Mouse (Mus musculus): ENCODE measurements at regions not wholly inside any gene's neighbourhood (a gene's known extent, or its start where the extent isn't known, plus 50 kb on each side); places are given as distances from the start of the nearest gene placed in this dataset.

DNA sequence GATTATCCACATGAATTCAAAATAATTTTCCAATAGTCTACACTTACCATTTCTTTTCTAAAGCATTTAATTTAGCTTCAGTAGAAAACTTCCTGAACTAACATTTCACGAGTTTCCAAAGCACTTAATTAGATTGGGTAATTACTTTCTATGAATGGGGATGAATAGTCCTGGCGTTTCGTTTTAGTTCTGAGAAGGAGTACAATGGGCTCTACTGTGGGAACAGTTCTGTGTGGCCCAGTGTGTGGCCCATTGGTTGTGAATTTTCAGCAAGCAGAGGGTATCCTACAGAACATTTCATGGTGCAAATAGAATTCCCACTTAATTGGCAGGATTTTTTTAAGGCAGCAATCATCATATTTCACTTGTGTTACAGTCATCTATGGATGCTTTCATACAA, 95.5 kb downstream of the 1700017N19Rik start:
- peak; percentile 30 for DNase-seq (ENCODE audit: low spot score)

DNA sequence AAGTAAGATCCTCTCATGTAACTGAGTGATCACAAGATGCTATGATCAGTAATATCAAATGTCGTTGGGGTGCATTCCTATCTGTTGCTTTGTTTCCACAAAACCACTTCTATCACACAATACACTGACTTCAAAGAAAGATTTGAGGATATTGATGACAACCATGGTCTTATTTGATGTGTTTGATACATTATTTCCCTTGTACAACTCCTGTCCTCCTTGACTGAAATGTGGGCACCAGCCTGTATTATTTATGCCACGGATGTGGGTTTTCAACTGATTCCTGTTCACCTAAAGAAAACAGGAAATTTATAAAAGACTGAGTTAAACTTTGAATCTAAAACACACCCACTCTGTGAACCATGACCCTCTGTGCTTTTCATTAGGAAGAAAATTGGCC, 105.7 kb downstream of the 1700017N19Rik start:
- DNase-seq (ENCODE audit: low spot score), result no peak

DNA sequence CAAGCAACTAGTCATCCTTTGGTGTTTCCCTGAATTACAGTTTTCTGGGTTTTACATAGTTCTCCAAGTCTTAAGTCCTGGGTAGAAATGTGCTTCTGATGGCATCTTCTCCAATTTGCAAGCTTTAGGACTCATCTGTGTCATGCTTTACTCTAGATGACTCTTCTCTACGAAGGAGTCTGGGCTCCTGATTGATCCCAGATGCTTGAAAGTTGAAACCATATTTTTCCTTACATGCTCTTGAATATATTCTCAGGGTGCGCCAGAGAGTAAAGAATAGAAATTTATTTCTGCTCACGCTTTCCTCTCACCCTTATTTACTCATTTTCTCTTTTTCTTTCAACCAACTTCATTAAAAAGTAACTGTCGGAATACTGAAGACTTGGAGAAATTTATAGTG, 108.9 kb downstream of the 1700017N19Rik start:
- DNase-seq (ENCODE audit: low spot score), result no peak

DNA sequence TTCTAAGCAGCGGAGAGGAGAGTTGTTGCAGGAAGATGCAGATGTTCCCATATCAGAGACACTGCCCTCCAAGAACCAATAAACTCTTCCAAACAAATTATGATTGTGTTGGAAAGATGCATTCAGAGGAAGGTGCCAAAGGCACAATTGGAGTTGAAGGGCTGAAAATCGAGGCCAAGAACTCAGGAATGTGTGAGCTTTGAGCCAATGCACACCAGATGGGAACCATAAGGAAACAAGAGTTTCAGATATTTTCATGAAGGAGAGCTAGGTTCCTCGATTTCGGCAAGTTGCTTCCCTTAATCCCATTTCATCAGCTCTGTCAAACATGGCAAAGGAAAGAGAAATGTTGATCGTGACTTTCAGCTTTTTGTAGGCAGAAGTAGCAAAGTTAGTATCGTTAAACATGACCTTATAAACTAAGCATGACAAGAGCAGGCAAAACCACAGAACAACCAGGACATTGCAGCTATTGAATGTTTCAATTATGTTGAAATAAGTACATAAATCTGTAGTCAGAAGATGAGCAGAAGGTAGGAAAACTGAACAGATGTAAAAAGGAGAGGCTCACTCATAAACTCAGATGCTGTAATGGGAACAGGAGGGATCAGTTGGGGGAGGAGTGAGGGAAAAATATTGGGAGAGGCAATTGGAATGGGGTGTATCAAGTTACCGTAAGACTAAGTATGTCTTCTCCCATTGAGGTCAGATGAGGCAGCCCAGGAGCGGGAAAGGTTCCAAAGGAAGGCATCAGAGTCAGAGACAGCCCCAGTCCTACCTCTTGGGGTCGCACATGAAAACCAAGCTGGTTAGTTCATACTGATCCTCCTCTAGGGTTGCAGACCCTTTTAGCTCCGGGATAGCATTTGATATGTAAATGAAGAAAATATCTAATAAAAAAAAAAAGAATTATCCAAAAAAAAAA, 110.3 kb downstream of the 1700017N19Rik start:
- no peak for DNase-seq (ENCODE audit: low spot score)

DNA sequence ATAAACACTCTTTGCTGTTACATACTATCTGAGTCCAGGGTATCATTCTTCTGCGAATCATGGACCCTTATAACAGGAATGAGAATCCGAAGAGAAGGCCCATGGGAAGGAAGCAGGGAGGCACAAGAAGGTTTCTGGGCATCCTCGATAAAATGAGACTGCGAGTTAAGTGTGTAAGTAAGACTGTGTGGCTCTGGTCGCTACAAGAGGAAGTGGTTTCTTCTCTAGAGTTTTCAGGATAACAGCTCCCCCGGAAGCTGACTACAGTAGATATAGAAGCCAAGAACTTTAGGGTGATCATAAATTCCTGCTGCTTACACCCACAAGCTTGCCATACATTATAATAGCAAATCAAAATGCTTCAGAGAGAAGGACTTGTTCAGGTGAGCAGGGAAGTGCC, 111.7 kb downstream of the 1700017N19Rik start:
- no peak for DNase-seq (ENCODE audit: low spot score)

DNA sequence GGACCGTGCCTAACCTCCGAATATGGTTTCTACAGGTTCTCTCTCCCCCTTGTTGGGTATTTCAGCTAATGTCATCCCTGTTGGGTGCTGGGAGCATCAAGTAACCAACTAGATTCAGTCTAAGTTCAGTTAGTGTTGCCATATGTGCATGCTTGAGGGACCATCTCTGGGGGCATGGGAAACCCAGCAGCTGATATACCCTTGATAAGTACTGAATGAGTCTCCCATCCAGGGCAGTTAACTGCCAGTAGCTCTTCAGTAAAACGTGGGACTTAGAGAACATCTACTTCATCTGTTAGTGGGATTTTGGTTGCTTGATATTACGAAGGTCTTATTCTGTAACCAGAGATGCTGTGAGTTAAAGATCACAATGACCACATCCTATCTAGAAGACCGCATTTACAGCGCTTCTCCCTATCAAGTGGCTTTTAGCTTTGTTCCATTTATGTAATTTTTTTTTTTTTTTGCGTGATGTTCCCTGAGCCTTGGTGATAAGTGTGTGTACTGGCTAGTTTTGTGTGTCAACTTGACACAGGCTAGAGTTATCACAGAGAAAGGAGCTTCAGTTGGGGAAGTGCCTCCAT, 125.9 kb downstream of the 1700017N19Rik start:
- DNase-seq (ENCODE audit: low spot score), result no peak

DNA sequence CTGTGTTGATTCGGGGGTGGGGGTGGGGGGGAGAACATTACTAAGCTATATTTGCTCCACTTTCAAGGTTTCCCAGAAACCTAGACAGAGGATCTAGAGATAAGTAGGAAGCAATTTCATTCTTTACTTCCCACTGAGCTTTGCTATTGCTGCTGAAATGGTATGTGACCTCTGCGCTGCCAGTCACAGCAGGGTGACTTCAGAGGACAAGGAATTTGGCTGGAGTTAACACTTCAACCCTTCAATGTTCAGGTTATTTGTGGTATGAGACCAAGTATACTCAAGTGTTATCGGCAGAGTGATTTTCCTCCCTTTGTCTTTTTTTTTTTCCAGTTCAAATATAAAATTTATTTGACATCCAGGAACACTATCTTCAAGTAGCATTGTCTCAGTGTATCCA, 128.3 kb downstream of the 1700017N19Rik start:
- DNase-seq (ENCODE audit: low spot score), result peak; percentile 24

DNA sequence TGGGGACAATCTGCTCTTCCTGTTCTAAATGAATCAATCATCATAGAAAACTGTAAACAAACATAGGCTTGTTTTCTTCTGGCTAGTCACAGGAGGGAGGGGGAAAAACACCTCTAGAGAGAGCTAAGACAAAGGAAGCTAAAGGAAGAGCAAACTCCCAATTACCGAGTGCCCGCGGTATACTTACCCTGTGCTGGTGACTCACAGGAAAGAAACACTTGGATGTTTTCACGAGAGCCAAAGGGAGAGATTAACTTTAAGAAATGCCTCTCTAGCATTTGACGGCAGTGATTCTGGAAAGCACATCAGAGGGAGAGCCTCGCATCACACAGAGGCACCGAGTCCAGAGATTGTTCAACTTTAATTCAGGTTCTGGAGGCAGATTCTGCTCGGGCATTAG, 151.0 kb downstream of the 1700017N19Rik start:
- no peak for DNase-seq (ENCODE audit: low spot score)

DNA sequence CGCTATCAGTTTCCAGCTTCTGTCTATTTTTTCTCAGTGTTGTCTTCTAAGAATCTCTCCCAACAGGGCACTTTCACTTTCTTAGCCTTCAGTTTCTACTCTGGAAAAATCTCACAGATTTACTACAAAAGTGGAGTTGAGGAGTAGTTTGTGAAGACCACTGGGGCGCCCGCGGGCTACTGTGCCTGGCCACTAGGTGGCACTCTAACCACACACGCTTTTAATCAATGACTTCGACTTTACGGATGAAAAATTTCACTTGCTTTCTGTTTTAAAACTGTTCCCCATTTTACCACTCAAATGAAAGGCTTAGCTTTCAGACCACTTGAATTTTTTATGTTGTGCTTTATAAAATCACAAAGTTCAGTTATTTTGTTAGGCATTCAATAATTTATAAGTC, 151.8 kb downstream of the 1700017N19Rik start:
- peak; percentile 88 for DNase-seq (ENCODE audit: low spot score)

DNA sequence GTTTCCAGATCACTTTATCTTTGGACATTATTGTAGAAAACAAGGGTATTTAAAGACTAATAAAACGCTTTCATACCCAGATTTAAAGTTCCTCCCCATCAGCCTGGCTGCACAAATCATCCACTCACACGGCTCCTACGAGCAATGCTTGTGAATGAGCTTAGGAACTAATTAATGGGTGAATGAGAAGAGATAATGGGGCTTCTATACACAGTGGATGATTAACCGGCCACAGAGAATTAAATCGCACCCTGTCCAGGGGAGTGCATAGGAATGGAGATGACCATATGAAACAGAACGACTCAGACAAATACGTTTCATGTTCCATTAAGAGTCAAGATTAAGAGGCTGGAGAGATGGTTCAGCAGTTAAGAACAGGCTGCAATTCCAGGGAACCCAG, 155.9 kb downstream of the 1700017N19Rik start:
- peak; percentile 67 for DNase-seq (ENCODE audit: low spot score)

DNA sequence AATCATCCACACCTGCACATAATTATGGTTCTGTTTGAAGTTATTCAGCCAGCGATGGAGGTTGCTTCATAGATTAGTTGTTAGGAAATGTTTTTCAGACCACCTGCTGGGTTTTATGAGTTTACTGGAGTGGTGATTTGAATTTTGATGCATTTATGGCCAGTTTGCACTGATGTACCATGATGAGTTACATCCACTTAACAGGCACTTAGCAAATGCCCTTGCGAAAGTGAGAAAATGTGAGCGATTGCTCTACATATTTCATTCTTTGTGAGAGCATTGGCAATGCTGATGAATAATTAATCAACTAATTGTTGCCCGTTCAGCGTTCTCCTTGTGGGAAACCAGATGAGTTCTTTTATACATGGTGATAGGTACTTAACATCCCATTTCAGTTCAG, 164.7 kb downstream of the 1700017N19Rik start:
- peak; percentile 20 for DNase-seq (ENCODE audit: low spot score)

DNA sequence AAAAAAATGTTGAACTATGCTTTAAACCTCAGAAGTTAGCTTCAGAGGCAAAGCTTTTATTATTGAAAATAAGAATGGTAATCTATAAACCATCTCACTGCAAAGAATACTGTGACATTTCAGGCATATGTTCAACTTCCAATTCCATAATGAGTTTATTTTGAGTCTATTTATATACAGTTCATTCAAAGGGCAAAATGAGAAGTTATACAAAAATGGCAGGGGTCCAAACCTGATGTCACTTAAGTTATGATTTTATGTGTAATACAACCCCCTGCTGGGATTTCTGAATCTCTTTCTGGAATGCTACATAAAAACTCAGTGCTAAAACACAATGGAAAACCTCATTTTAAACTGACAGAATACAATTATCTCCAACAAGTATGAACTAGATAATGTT, 184.0 kb downstream of the 1700017N19Rik start:
- DNase-seq (ENCODE audit: low spot score), result no peak

DNA sequence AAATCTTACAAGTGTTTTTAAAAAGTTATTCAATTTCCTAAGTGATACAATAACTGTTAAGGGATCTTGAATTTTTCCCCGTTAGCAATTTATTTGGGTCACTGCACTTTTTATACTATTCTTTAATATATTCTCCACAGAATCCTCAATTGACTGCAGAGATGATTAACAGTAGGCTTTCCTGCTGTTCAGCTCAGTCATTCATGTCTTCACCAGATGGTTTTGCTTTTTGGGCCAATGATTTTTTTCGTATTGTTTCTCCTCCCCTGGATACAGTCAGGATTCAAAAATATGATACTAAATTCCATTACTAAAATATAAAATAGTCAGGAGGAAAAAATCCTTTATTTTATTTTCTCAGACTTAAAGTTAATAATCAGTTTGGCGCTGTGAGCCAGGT, 201.9 kb downstream of the 1700017N19Rik start:
- no peak for DNase-seq (ENCODE audit: low spot score)

DNA sequence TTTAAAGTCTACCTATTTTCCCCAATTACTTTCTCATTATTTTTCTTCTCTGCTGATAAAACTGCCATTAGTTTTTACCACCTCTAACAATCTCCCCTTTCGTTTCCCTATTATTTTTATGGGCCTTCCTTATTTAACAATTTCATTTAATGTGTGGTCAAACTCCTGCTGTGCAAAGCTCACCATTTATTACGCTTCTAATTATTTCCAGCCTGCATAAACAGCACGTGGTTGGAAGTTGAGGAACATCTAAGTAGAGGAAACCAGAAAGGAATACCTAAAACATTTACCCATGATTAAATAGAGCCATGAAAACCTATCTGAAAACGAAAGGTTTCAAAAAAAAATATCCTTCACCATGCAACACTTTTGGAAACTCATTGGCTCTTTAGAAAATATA, 202.3 kb downstream of the 1700017N19Rik start:
- no peak for DNase-seq (ENCODE audit: low spot score)

DNA sequence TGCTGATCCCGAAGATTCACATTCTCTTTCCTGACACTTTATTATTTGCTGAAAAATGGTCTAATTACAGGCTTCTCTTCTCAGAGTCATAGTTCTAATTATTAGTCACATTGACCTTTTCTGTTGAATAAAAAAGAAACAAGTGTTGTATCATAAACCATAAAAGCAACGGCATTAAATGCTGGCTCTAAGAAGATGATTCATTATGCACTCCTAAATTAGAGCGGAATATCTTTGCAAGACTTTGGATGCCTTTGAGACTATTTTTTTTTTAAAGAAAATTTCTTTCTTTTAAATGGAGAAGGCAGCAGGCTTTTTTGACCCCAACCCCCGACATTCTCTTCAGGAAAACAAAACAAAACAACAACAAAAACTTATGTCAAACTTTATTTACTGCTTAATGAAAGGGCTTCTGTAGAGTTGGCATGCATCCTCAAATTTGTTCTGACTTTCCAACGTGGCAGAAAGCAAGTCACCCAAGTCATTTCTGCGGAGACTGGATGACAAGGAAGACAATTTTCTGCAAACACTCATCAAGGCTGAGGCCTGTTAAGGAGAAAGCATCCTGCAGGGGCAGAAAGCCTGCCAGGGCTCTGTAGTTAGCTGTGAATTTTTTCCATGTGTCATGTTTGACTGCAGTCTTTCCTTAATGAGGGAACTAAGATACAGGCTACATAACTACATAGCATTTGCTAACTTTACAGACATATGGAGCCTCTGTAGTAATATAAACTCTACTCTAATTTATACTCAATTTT, 205.1 kb downstream of the 1700017N19Rik start:
- DNase-seq (ENCODE audit: low spot score), result no peak

DNA sequence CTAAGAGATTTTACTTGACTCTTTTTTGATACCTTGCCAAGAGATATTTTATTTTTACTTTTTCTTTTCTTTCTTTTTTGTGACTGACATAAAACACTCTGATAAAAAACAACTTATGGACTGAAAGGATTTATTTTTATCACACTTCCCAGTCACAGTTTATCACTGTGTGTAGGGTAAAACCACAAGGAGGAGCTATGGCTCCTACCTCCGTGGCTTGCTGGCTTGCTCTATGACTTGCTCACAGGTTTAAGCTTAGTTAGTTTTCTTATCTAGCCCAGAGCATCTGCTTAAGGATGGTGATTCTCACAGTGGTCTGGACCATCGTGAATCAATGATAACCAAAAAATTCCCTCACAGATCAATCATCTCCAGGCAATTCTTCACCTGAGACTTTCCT, 221.4 kb downstream of the 1700017N19Rik start:
- no peak for DNase-seq (ENCODE audit: low spot score)

DNA sequence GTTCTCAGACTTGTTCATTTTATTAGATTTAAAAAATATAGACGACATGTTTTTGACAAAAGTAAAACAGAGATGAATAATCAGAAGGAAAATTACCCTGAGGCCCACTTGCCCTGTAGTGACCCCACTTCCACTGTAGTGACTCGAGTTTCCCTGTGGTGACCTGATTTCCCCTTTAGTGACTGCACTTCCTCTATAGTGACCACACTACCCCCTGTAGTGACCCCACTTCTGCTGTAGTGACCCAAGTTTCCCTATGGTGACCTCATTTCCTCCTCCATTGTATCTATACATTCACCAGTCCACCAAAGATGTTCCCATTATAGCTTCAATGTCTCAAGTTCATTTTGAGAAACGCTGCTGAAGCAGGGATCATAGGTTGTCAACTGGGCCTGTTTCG, 244.5 kb downstream of the 1700017N19Rik start:
- DNase-seq (ENCODE audit: low spot score), result no peak

DNA sequence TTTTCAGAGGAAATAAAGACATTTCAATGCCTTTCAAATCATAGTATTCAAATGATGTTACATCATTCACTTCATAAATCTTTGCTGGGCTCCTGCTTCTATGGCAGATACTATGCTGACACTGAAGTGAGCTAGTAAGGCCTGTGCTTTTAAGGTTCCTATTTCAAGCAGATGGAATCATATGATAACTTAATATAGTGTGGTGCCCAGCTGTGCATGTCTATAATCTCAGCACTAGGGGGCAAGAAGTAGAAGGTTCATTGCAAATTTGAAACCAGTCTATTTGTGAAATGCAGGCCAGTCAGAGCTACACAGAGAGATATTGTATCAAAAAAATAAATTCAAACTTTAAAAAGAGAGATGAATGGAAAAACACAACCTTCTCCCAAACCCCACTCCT, 262.9 kb downstream of the 1700017N19Rik start:
- no peak for DNase-seq (ENCODE audit: low spot score)

DNA sequence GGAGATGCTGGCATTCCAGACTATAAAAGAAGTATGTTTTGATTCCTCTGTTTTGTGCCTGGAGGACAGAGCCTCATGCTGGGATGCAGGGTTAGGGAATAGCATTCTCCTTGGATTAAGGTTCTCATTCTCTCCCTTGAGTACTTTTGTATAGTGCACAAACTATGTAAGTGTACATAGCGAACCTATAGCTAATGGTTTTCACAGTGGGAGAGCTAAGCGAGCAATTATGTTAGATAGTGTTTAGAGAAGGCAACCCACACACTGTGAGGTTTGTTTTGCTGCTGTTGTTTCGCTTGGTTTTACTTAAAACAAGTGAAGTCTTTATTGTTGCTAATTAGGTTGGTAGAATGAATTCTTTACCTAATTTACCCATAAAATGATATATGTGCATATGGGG, 266.2 kb downstream of the 1700017N19Rik start:
- DNase-seq (ENCODE audit: low spot score), result no peak

DNA sequence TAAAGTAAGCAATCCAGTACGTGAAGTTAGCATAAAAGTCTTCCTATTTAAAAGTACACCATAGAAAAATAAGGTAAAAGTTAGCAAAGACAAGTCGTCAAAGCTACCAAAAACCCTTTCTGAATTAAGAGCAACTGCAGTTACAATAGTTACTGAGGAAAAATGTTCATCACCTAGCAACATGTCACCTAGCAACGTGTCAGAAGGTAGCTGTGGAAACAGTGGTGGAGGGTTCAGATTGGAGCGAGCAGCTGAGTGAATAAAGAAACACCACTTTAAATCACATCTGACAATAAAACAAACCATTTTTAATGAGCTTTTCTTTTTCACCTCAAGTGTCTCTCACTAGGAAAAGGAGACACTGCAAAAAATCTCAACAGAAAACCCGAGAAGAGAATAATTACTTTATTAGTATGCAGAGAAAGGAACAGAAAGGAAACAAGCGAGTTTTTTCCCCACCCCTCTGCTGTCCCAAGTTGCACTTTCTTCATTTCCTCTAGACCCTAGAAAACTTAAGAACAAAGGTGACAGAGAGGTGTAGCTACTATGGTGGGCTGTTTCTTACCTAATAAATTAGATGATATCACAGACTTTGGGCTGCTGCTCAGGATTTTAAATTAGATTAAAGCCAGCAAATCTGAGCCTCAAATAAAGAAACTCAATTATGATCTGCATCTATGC, 275.4 kb downstream of the 1700017N19Rik start:
- DNase-seq (ENCODE audit: low spot score), result peak; percentile 71

DNA sequence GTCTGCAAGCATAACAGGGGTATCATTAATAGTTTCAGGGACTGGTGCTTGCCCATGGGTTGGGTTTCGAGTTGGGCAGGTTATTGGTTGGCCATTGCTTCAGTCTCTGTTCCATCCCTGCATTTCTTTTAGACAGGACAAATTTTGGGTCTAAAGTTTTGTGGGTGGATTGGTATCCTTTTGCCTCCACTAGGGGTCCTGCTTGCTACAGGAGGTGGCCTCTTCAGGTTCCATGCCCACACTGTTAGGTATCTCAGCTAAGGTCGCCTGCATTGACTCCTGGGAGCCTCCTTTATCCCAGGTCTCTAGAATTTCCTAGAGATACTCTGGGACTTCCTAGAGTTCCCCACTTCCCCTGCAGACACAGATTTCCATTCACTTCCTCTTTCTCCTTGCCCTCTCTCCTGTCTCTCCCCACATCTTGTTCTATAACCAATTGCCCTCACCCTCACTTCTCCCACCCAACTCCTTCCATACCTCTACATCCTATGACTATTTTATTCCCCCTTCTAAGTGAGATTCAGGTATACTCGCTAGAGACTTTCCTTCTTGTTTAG, 278.2 kb downstream of the 1700017N19Rik start:
- DNase-seq (ENCODE audit: low spot score), result peak; percentile 23

DNA sequence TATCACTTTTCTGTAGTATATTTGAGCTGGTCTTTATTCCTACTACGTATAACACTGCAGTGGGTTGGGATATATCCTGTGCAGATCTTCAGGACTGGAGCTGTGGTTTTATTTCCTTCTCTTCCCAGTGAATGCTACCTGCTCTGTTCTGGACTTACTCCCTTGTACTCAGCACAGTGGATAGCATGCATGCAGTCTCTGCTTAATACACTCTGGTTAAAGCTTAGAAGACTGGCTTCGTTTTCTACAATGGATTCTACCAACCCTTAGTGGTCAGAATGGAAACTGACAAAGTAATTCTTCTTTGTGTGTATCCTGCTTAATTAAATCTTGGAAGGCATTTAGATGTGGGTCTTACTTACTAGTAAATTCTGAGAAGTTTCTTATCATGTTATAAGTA, 292.3 kb downstream of the 1700017N19Rik start:
- no peak for DNase-seq (ENCODE audit: low spot score)
